Mouse (Mus musculus): ENCODE results near the gene Pax8. TPM values are rescaled to one million over a fixed set of nuclear protein-coding genes. Genes with fewer than 3 reads are reported as not detected.

The Pax8 gene
- total and polyA plus RNA-seq, 2 experiments from 2014 or later: 0.18 TPM; not detected in 1

DNA sequence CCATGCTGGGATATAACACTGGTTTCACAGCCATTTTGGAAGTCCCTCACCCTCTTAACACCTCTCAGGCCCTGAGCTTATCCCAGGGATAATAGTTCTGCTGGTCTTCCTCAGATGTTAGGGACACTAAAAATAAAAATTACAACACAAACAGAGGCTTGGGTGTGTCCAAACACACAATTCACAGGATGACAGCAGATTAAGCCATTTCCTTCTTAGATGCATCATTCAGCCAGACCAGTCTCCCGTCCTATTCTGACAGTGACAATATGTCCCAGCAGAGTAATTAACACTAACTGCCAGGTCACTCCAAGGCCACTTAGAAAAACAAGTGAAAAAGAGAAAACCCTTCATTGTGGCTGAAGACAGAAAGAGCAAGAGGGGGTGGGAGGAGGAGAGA is 8.2 kb downstream of the Pax8 start:
- H3K4me3 ChIP-seq (ENCODE audit: low read depth, low read length): no peak overlapping the region
- DNase-seq (no peak), ATAC-seq (no peak)
- no peak overlapping the region for H3K27ac ChIP-seq (ENCODE audit: low read depth, low read length)
- 8% methylated on average over 1 of the region's 1 CpGs for WGBS
- H3K9ac ChIP-seq: no peak overlapping the region
- no peak overlapping the region for H3K4me2 ChIP-seq (ENCODE audit: low read depth)
- H3K27me3 ChIP-seq (ENCODE audit: insufficient read depth, low read length): peaks cover 25% of the 10 kb centered on the region
- no peak for TF ChIP-seq CTCF (IDR thresholded peaks at IDR 0.05; ENCODE audit: low read depth)
- H3K36me3 ChIP-seq (ENCODE audit: insufficient read depth): no peaks in the 10 kb centered on the region
- no peaks in the 10 kb centered on the region for H3K9me3 ChIP-seq (ENCODE audit: low read length)
- H3K4me1 ChIP-seq (ENCODE audit: insufficient read depth): no peaks in the 10 kb centered on the region

DNA sequence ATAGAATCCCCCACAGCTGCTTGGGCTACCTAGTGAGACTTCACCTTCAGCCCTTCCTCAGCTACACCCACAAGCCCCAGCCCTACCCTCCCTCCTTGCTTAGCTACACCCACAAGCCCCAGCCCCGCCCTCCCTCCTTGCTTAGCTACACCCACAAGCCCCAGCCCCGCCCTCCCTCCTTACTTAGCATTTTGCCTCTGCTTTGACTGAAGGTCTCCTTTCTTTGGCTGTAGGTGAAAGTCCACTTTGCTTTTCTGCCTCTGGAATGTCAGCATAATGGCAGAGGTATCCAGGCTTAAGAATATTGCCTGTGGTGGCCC is 14.6 kb downstream of the Pax8 start:
- no peak for TF ChIP-seq CTCF (IDR thresholded peaks at IDR 0.05; ENCODE audit: low read depth)
- Histone ChIP-seq H3K9ac (no peak overlapping the region), H3K27ac (ENCODE audit: low read depth, low read length) (no peak overlapping the region), H3K27me3 (ENCODE audit: insufficient read depth, low read length) (no peaks in the 10 kb centered on the region; the same call in 1 of the 2 replicates), H3K4me1 (ENCODE audit: insufficient read depth) (no peaks in the 10 kb centered on the region), H3K4me3 (ENCODE audit: low read depth, low read length) (no peak overlapping the region), H3K36me3 (ENCODE audit: insufficient read depth) (no peaks in the 10 kb centered on the region), H3K9me3 (ENCODE audit: low read length) (no peaks in the 10 kb centered on the region), H3K4me2 (ENCODE audit: low read depth) (no peak overlapping the region)
- no peak for ATAC-seq
- no peak for DNase-seq
- WGBS: 0% methylated on average over 1 of the region's 2 CpGs

- H3K4me3 ChIP-seq (ENCODE audit: low read depth, low read length): no peak overlapping the region
- no peak overlapping the region for H3K4me2 ChIP-seq (ENCODE audit: low read depth)
- H3K27ac ChIP-seq (ENCODE audit: low read depth, low read length): no peak overlapping the region
- TF ChIP-seq CTCF (IDR thresholded peaks at IDR 0.05; ENCODE audit: low read depth): no peak
- 33% methylated on average over 9 of the region's 9 CpGs for WGBS
- H3K4me1 ChIP-seq (ENCODE audit: insufficient read depth): no peaks in the 10 kb centered on the region
- H3K36me3 ChIP-seq (ENCODE audit: insufficient read depth): no peaks in the 10 kb centered on the region
- no peak overlapping the region for H3K9ac ChIP-seq
- DNase-seq (no peak), ATAC-seq (no peak)
- no peaks in the 10 kb centered on the region; the same call in 1 of the 2 replicates for H3K27me3 ChIP-seq (ENCODE audit: insufficient read depth, low read length)
- H3K9me3 ChIP-seq (ENCODE audit: low read length): no peaks in the 10 kb centered on the region
Observed at GRCm38 (mm10) chr2:24460112-24460807, 15.1 kb downstream of the Pax8 start.

DNA sequence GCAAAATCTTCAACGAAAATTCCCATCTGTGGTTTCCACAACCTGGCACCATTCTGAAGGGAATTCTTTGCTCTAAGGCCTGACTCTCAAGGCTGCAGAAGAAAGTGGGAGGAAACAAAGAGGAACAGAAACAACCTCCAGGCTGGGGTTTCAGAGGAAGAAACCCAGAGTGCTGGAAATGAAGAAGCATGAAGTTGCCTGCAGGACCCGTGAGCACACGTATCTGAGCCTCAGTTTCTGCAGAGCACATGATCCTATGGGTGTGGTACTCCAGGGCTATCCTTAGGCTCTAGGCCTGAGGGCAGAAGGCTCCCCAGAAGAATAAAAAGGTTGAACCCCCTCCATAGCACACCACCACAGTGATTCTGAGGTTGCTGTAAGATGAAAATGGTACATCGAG is 18.6 kb downstream of the Pax8 start:
- H3K9me3 ChIP-seq (ENCODE audit: low read length): no peaks in the 10 kb centered on the region
- no peak overlapping the region for H3K4me3 ChIP-seq (ENCODE audit: low read depth, low read length)
- TF ChIP-seq CTCF (IDR thresholded peaks at IDR 0.05; ENCODE audit: low read depth): no peak
- 89% methylated on average over 4 of the region's 4 CpGs for WGBS
- no peak overlapping the region for H3K9ac ChIP-seq
- no peak for ATAC-seq
- no peak overlapping the region for H3K4me2 ChIP-seq (ENCODE audit: low read depth)
- no peak for DNase-seq
- H3K36me3 ChIP-seq (ENCODE audit: insufficient read depth): no peaks in the 10 kb centered on the region
- H3K27me3 ChIP-seq (ENCODE audit: insufficient read depth, low read length): no peaks in the 10 kb centered on the region; the same call in 1 of the 2 replicates
- H3K27ac ChIP-seq (ENCODE audit: low read depth, low read length): no peak overlapping the region
- H3K4me1 ChIP-seq (ENCODE audit: insufficient read depth): no peaks in the 10 kb centered on the region

GRCm38 (mm10) chr2:24455057-24455855 is 20.1 kb downstream of the Pax8 start:
- no peak for ATAC-seq
- H3K36me3 ChIP-seq (ENCODE audit: insufficient read depth): no peaks in the 10 kb centered on the region
- H3K27ac ChIP-seq (ENCODE audit: low read depth, low read length): no peak overlapping the region
- no peaks in the 10 kb centered on the region for H3K9me3 ChIP-seq (ENCODE audit: low read length)
- no peak for DNase-seq
- H3K4me3 ChIP-seq (ENCODE audit: low read depth, low read length): no peak overlapping the region
- TF ChIP-seq CTCF (IDR thresholded peaks at IDR 0.05; ENCODE audit: low read depth): no peak
- 36% methylated on average over 6 of the region's 6 CpGs for WGBS
- H3K4me1 ChIP-seq (ENCODE audit: insufficient read depth): no peaks in the 10 kb centered on the region
- H3K4me2 ChIP-seq (ENCODE audit: low read depth): no peak overlapping the region
- no peak overlapping the region for H3K9ac ChIP-seq
- H3K27me3 ChIP-seq (ENCODE audit: insufficient read depth, low read length): no peaks in the 10 kb centered on the region; the same call in 1 of the 2 replicates

DNA sequence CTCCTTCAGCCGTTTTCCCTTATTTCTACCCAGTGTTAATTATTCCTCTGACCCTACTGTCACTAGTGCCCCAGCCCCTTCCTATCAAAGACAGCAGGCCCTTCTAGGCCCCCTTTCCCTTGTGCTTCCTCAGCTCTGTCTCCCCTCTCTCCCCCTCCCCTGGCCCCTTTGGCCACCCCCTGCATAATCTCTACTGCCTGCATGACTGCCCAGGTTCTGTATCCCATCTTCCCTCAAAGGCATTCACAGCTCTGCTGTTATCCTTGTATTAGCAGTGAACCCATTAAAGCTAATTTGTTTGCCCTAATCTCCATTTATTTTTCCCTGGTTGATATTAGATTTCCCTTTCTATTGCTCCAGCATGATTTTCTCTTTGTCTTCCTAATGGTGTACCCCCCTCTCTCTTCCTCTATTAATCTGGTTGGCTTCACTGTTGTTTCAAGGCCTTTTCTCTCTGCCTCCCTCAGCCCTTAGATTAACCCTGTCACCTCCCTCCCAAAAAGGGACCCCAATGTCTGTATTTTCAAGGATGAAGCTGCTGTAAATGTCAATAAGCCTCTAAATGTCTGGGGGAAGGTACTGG is 20.9 kb downstream of the Pax8 start:
- no peak overlapping the region for H3K9ac ChIP-seq
- H3K4me3 ChIP-seq (ENCODE audit: low read depth, low read length): no peak overlapping the region
- H3K27ac ChIP-seq (ENCODE audit: low read depth, low read length): no peak overlapping the region
- H3K4me1 ChIP-seq (ENCODE audit: insufficient read depth): no peaks in the 10 kb centered on the region
- WGBS: 28% methylated on average over 1 of the region's 1 CpGs
- H3K9me3 ChIP-seq (ENCODE audit: low read length): no peaks in the 10 kb centered on the region
- DNase-seq: no peak
- TF ChIP-seq CTCF (IDR thresholded peaks at IDR 0.05; ENCODE audit: low read depth): no peak
- H3K36me3 ChIP-seq (ENCODE audit: insufficient read depth): no peaks in the 10 kb centered on the region
- no peak overlapping the region for H3K4me2 ChIP-seq (ENCODE audit: low read depth)
- no peak for ATAC-seq
- H3K27me3 ChIP-seq (ENCODE audit: insufficient read depth, low read length): no peaks in the 10 kb centered on the region; the same call in 1 of the 2 replicates

- H3K36me3 ChIP-seq (ENCODE audit: insufficient read depth): no peaks in the 10 kb centered on the region
- WGBS: 88% methylated on average over 5 of the region's 5 CpGs
- no peak overlapping the region for H3K9ac ChIP-seq
- no peaks in the 10 kb centered on the region; the same call in 1 of the 2 replicates for H3K27me3 ChIP-seq (ENCODE audit: insufficient read depth, low read length)
- H3K4me1 ChIP-seq (ENCODE audit: insufficient read depth): no peaks in the 10 kb centered on the region
- H3K4me2 ChIP-seq (ENCODE audit: low read depth): no peak overlapping the region
- no peak for ATAC-seq
- no peaks in the 10 kb centered on the region for H3K9me3 ChIP-seq (ENCODE audit: low read length)
- no peak for DNase-seq
- H3K4me3 ChIP-seq (ENCODE audit: low read depth, low read length): no peak overlapping the region
- no peak overlapping the region for H3K27ac ChIP-seq (ENCODE audit: low read depth, low read length)
- TF ChIP-seq CTCF (IDR thresholded peaks at IDR 0.05; ENCODE audit: low read depth): no peak
Observed at GRCm38 (mm10) chr2:24453206-24453605, 22.2 kb downstream of the Pax8 start.

Measured in forebrain, postnatal 0 days (tissue).